Mouse (Mus musculus) embryonic facial prominence, embryonic 13.5 days (tissue): Measurements from ENCODE around the gene Baiap2l1. TPM values are rescaled to one million over a fixed set of nuclear protein-coding genes. Genes with fewer than 3 reads are reported as not detected.
A peak's percentile ranks its signal among the peaks of the same experiment; 100 is the strongest.
"Not testable (repeated sequence)": the region's sequence is repeated elsewhere in the genome, so short reads cannot be mapped to it uniquely, and the experiment has no call there.

Source experiments
- ATAC-seq: fragments of 200-750 bp; cut with Nextera tagmentation; 2 replicates; pipeline ENCODE4 v1.8.0; 2017; ENCODE audit warnings: low read depth; ENCODE audit not compliant: insufficient number of reproducible peaks, insufficient read depth, low FRiP score, low TSS enrichment
- H3K27ac ChIP-seq: fragments of 300-500 bp; sonication (generic); 2 replicates; pipeline ENCODE4 v1.5.1; 2015; ENCODE audit warnings: moderate library complexity, mild to moderate bottlenecking, inconsistent platforms
- H3K27me3 ChIP-seq: fragments of 300-500 bp; sonication (generic); 2 replicates; pipeline ENCODE4 v1.6.1; 2015; ENCODE audit warnings: mild to moderate bottlenecking, inconsistent platforms
- H3K36me3 ChIP-seq: fragments of 300-500 bp; sonication (generic); 2 replicates; pipeline ENCODE4 v1.6.1; 2015; ENCODE audit warnings: mild to moderate bottlenecking, inconsistent platforms
- H3K4me1 ChIP-seq: fragments of 300-500 bp; sonication (generic); 2 replicates; pipeline ENCODE4 v1.6.1; 2015; ENCODE audit warnings: inconsistent platforms
- H3K4me2 ChIP-seq: fragments of 300-500 bp; sonication (generic); 2 replicates; pipeline ENCODE4 v1.6.1; 2015; ENCODE audit warnings: moderate library complexity, mild to moderate bottlenecking, inconsistent platforms
- H3K4me3 ChIP-seq: fragments of 300-500 bp; sonication (generic); 2 replicates; pipeline ENCODE4 v1.5.1; 2015; ENCODE audit warnings: mild to moderate bottlenecking, inconsistent platforms
- H3K9ac ChIP-seq: fragments of 300-500 bp; sonication (generic); 2 replicates; pipeline ENCODE4 v1.6.1; 2015; ENCODE audit warnings: mild to moderate bottlenecking, inconsistent platforms
- H3K9me3 ChIP-seq: fragments of 300-500 bp; sonication (generic); 2 replicates; pipeline ENCODE4 v1.6.1; 2016; ENCODE audit warnings: inconsistent platforms
- WGBS: fragments of 180-500 bp; shearing (Covaris S2); methylation state at CpG from one replicate; pipeline ENCODE4 v1.1.7; 2015; ENCODE audit warnings: mixed read lengths; 5-methylcytosine and 5-hydroxymethylcytosine counted together
- polyA plus RNA-seq: library from polyadenylated mRNA; unstranded; fragments of >200 nt; fragmentation: Nextera tagmentation; extraction: Ambion mirVana; gene quantifications from 2 replicates; pipeline ENCODE4 v1.2.1, GENCODE M21; 2015

Baiap2l1 gene
- polyA plus RNA-seq, 1 experiment from 2014 or later: 4.4 TPM

DNA sequence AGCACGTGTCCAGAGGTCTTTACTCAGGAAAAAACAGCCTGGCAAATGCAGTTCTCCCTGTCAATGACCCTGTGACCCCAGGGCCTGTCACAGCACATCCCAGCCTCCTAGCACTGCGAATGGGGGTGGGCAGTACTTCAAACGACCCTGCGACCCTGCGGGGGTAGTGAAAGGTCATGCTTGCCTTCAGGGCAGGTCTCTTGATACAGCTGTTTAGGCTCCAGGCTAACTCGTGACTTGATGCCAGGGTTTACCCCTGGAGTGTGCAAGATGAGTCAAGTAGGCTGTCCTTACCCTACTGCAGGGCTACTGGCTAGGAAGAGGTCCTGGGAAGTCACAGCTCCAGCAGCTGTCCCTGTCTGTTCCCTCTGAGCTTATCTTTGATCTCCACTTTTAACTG is 13.1 kb upstream of the Baiap2l1 start:
- WGBS: 5% methylated on average over 6 of the region's 6 CpGs
- ATAC-seq: no peak
- H3K4me1 ChIP-seq: no peaks in the 10 kb centered on the region

DNA sequence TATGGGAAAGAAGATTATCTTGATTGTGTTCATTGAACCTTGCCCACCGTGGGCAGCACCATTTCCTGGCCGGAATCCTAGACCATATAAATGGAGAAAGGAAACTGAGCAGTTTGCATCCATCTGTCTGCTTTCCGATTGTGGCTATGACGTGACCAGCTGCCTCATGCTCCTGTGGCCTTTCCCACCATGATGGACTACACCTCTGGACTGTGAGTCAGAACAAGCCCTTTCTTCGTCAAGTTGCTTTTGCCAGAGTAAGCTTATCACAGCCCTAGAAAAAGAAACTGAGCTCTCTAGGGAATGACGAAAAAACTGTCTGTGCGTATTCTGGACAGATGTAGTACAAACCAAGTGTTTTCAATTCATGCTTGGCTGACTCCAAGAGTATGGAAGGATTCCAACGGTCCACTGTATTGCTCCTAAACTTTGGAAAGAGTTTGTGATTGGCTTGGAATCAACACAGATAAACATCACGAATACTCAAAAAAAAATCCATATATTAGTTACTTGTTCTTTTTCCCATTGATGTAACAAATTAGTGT is 10.8 kb upstream of the Baiap2l1 start:
- no peak overlapping the region for H3K27ac ChIP-seq
- no peak for ATAC-seq
- no peaks in the 10 kb centered on the region for H3K27me3 ChIP-seq
- no peaks in the 10 kb centered on the region for H3K36me3 ChIP-seq
- no peak overlapping the region for H3K4me2 ChIP-seq
- 78% methylated on average over 9 of the region's 9 CpGs for WGBS
- no peak overlapping the region for H3K4me3 ChIP-seq
- no peaks in the 10 kb centered on the region for H3K4me1 ChIP-seq
- H3K9ac ChIP-seq: no peak overlapping the region
- H3K9me3 ChIP-seq: no peaks in the 10 kb centered on the region

More for the DNA sequence above, 13.1 kb upstream of the Baiap2l1 start:
- no peak overlapping the region for H3K9ac ChIP-seq
- H3K9me3 ChIP-seq: no peaks in the 10 kb centered on the region
- H3K4me2 ChIP-seq: no peak overlapping the region
- no peaks in the 10 kb centered on the region for H3K36me3 ChIP-seq
- H3K27me3 ChIP-seq: no peaks in the 10 kb centered on the region
- H3K27ac ChIP-seq: no peak overlapping the region
- no peak overlapping the region for H3K4me3 ChIP-seq

GRCm38 (mm10) chr5:144366551-144366950 is 8.6 kb upstream of the Baiap2l1 start:
- not testable (repeated sequence) for H3K4me2 ChIP-seq, H3K27ac ChIP-seq, H3K9me3 ChIP-seq, H3K27me3 ChIP-seq, H3K36me3 ChIP-seq, H3K9ac ChIP-seq, H3K4me1 ChIP-seq, ATAC-seq, H3K4me3 ChIP-seq
- WGBS: 76% methylated on average over 6 of the region's 6 CpGs

GRCm38 (mm10) chr5:144364680-144365357 is 6.9 kb upstream of the Baiap2l1 start:
- no peak for ATAC-seq
- no peaks in the 10 kb centered on the region for H3K27me3 ChIP-seq
- no peaks in the 10 kb centered on the region for H3K4me1 ChIP-seq
- no peak overlapping the region for H3K9ac ChIP-seq
- 93% methylated on average over 11 of the region's 11 CpGs for WGBS
- no peak overlapping the region for H3K4me2 ChIP-seq
- no peak overlapping the region for H3K27ac ChIP-seq
- H3K9me3 ChIP-seq: no peaks in the 10 kb centered on the region
- no peaks in the 10 kb centered on the region for H3K36me3 ChIP-seq
- no peak overlapping the region for H3K4me3 ChIP-seq

DNA sequence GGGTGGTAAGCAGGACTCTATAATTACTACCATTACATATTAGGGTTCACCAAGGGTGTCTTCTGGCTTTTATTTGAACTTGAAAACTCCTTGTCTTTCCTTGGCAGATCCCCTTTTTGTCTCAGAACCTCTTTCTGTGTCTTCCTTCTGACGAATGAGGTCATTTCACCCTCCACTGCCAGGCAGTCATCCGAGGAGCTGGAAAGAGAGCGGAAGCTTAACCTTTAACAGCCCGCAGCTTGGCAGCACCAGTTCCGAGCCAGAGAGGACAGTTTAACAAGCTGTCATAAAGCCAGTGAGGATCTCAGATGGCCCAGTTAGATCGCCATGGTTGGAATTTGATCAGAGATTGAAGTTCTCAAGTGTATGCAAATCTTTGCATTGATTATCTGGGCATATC is 2.4 kb upstream of the Baiap2l1 start:
- Histone ChIP-seq H3K27me3 (peaks cover 14% of the 10 kb centered on the region), H3K36me3 (no peaks in the 10 kb centered on the region), H3K4me3 (no peak overlapping the region), H3K27ac (no peak overlapping the region), H3K4me2 (no peak overlapping the region), H3K9ac (no peak overlapping the region), H3K9me3 (no peaks in the 10 kb centered on the region), H3K4me1 (peaks cover 18% of the 10 kb centered on the region)
- 62% methylated on average over 6 of the region's 6 CpGs for WGBS
- ATAC-seq: no peak

DNA sequence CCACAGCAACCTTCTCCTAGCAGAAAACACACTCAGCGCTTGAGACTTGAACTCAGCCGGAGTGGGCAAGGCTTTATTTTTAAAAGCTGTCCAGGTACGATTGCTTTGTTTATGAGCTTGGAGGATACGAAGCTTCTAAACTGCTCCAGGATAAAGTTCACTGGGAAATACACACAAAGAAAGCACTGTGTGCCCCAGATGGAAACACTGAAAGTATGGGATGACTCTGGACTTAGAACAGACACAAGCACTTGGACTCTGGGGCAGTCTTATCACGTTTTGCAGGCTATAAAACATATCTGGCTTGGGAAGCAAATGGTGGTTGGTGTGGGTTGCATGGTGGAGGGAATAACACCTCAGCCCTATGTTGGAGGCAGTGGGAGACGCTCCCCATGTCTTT is 2.0 kb upstream of the Baiap2l1 start:
- Histone ChIP-seq H3K27ac (no peak overlapping the region), H3K9ac (no peak overlapping the region), H3K27me3 (peaks cover 14% of the 10 kb centered on the region), H3K4me3 (no peak overlapping the region), H3K9me3 (no peaks in the 10 kb centered on the region), H3K36me3 (no peaks in the 10 kb centered on the region), H3K4me2 (no peak overlapping the region), H3K4me1 (peaks cover 18% of the 10 kb centered on the region)
- ATAC-seq: no peak
- 81% methylated on average over 6 of the region's 6 CpGs for WGBS

DNA sequence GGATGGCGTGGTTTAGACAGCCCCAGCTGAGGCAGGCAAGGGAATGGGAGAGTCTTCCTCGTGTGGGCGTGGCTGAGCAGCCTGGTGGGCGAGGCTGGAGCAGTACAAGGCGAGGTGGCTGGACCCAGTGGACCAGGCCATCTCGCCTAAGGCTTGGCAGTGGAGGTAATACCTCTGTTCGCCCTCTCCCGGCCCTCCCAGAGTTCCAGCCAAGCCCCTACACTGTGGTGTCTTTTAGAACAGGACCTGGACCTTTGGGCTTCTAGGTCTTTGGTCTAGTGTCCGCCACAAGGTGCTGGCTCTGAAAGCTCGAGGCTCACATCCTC is 643 bp upstream of the Baiap2l1 start:
- peak overlapping the region; percentile 61 for H3K4me3 ChIP-seq
- peaks cover 14% of the 10 kb centered on the region for H3K27me3 ChIP-seq
- H3K27ac ChIP-seq: no peak overlapping the region; the same call in 1 of the 2 replicates
- H3K4me2 ChIP-seq: peak overlapping the region; percentile 94
- H3K9me3 ChIP-seq: no peaks in the 10 kb centered on the region
- H3K9ac ChIP-seq: peak overlapping the region; percentile 74; the same call in 1 of the 2 replicates
- H3K36me3 ChIP-seq: no peaks in the 10 kb centered on the region
- ATAC-seq: no peak; the same call in 1 of the 2 replicates
- peaks cover 18% of the 10 kb centered on the region for H3K4me1 ChIP-seq
- 7% methylated on average over 10 of the region's 10 CpGs for WGBS

DNA sequence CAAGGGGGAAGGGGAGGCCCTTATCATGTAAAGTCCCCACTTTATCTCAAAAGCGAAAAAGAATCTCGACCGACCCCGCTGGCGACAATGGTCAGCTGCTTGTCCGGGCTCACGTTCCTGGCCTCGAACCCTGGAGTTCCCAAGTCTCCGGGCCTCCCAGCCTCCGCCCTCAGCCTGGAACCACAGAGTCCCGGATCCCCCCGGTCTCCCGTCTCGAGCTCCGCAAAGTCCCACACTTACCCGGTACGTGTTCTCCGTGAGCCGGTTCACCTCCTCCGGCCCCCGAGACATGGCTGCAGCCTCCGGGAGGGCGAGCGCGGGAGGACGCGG is 396 bp downstream of the Baiap2l1 start:
- ATAC-seq: peak; percentile 40; the same call in 1 of the 2 replicates
- Histone ChIP-seq H3K9ac (peak overlapping the region; percentile 74), H3K27me3 (peaks cover 14% of the 10 kb centered on the region), H3K4me2 (peak overlapping the region; percentile 94), H3K9me3 (no peaks in the 10 kb centered on the region), H3K4me1 (peaks cover 18% of the 10 kb centered on the region), H3K36me3 (no peaks in the 10 kb centered on the region), H3K4me3 (peak overlapping the region; percentile 61), H3K27ac (peak overlapping the region; percentile 51)
- WGBS: under 1% methylated on average over 27 of the region's 27 CpGs

GRCm38 (mm10) chr5:144356776-144357455 is 996 bp downstream of the Baiap2l1 start:
- WGBS: 6% methylated on average over 17 of the region's 17 CpGs
- peaks cover 18% of the 10 kb centered on the region for H3K4me1 ChIP-seq
- peak overlapping the region; percentile 74 for H3K9ac ChIP-seq
- peak overlapping the region; percentile 61 for H3K4me3 ChIP-seq
- peaks cover 14% of the 10 kb centered on the region for H3K27me3 ChIP-seq
- ATAC-seq: no peak
- H3K4me2 ChIP-seq: peak overlapping the region; percentile 94
- H3K27ac ChIP-seq: no peak overlapping the region; the same call in 1 of the 2 replicates
- H3K36me3 ChIP-seq: no peaks in the 10 kb centered on the region
- no peaks in the 10 kb centered on the region for H3K9me3 ChIP-seq

GRCm38 (mm10) chr5:144352250-144353047 is 5.5 kb downstream of the Baiap2l1 start:
- ATAC-seq: no peak
- WGBS: 82% methylated on average over 9 of the region's 9 CpGs
- Histone ChIP-seq H3K27me3 (peaks cover 6% of the 10 kb centered on the region), H3K4me3 (no peak overlapping the region), H3K36me3 (no peaks in the 10 kb centered on the region), H3K4me1 (peaks cover 7% of the 10 kb centered on the region), H3K9me3 (no peaks in the 10 kb centered on the region), H3K4me2 (no peak overlapping the region), H3K27ac (no peak overlapping the region), H3K9ac (no peak overlapping the region)

- no peaks in the 10 kb centered on the region for H3K36me3 ChIP-seq
- no peak for ATAC-seq
- no peak overlapping the region for H3K4me2 ChIP-seq
- no peaks in the 10 kb centered on the region for H3K4me1 ChIP-seq
- H3K9me3 ChIP-seq: no peaks in the 10 kb centered on the region
- H3K4me3 ChIP-seq: no peak overlapping the region
- H3K27ac ChIP-seq: no peak overlapping the region
- WGBS: 30% methylated on average over 8 of the region's 8 CpGs
- no peaks in the 10 kb centered on the region for H3K27me3 ChIP-seq
- H3K9ac ChIP-seq: no peak overlapping the region
These were observed 6.7 kb downstream of the Baiap2l1 start for GRCm38 (mm10) chr5:144351185-144351584.
